Mouse (Mus musculus) frontal cortex, adult (tissue): ENCODE data around the gene Selenon.
A peak's percentile ranks its signal among the peaks of the same experiment; 100 is the strongest.

Experiments used
- ATAC-seq: cut with Nextera tagmentation; 2 replicates; pipeline ENCODE4 v1.9.2; 2017; ENCODE audit warnings: mild to moderate bottlenecking, moderate library complexity, mixed read lengths; ENCODE audit not compliant: low TSS enrichment

Gene Selenon

GRCm38 (mm10) chr4:134551494-134552316, at the start of gene Selenon:
Selenon (minus strand) TSS chr4:134552166.
- ATAC-seq, result peak; percentile 64

GRCm38 (mm10) chr4:134601404-134601803, 49.4 kb upstream of the Selenon start:
- ATAC-seq, result no peak

GRCm38 (mm10) chr4:134600777-134601176, 48.8 kb upstream of the Selenon start:
- ATAC-seq, result peak; percentile 48; the same call in 1 of the 2 replicates

- ATAC-seq, result peak; percentile 10; the same call in 1 of the 2 replicates
Observed at GRCm38 (mm10) chr4:134600060-134600459, 48.1 kb upstream of the Selenon start.

- ATAC-seq, result peak; percentile 48; the same call in 1 of the 2 replicates
Observed at GRCm38 (mm10) chr4:134596816-134597692, 45.1 kb upstream of the Selenon start.

GRCm38 (mm10) chr4:134594731-134595439, 42.9 kb upstream of the Selenon start:
- ATAC-seq, result no peak

- no peak for ATAC-seq
Observed at GRCm38 (mm10) chr4:134592442-134592841, 40.5 kb upstream of the Selenon start.

GRCm38 (mm10) chr4:134591506-134592061, 39.6 kb upstream of the Selenon start:
- ATAC-seq, result no peak

GRCm38 (mm10) chr4:134590227-134590926, 38.4 kb upstream of the Selenon start:
- ATAC-seq, result no peak

- no peak for ATAC-seq
Observed at GRCm38 (mm10) chr4:134589786-134590185, 37.8 kb upstream of the Selenon start.

GRCm38 (mm10) chr4:134588951-134589350, 37.0 kb upstream of the Selenon start:
- ATAC-seq, result no peak

- no peak for ATAC-seq
Observed at GRCm38 (mm10) chr4:134588287-134588686, 36.3 kb upstream of the Selenon start.

- ATAC-seq, result no peak
Observed at GRCm38 (mm10) chr4:134587636-134588197, 35.8 kb upstream of the Selenon start.

- ATAC-seq, result no peak
Observed at GRCm38 (mm10) chr4:134586631-134587030, 34.7 kb upstream of the Selenon start.

GRCm38 (mm10) chr4:134586126-134586525, 34.2 kb upstream of the Selenon start:
- no peak for ATAC-seq

GRCm38 (mm10) chr4:134583513-134583912, 31.5 kb upstream of the Selenon start:
- ATAC-seq, result no peak

GRCm38 (mm10) chr4:134581365-134581764, 29.4 kb upstream of the Selenon start:
- ATAC-seq, result no peak

GRCm38 (mm10) chr4:134580351-134581148, 28.6 kb upstream of the Selenon start:
- peak; percentile 83 for ATAC-seq

GRCm38 (mm10) chr4:134579620-134580019, 27.7 kb upstream of the Selenon start:
- ATAC-seq, result no peak

GRCm38 (mm10) chr4:134579212-134579611, 27.2 kb upstream of the Selenon start:
- ATAC-seq, result no peak
